Mouse (Mus musculus) MEL (cell line): Measurements from ENCODE around the gene Marveld3. TPM values are rescaled to one million over a fixed set of nuclear protein-coding genes. Genes with fewer than 3 reads are reported as not detected.

Experiments
- DNase-seq: peaks from one replicate; pipeline ENCODE4 v3.0.0; 2011; ENCODE audit warnings: low read depth, low spot score
- H3K27ac ChIP-seq: 2 replicates; pipeline ENCODE4 v1.5.1; 2012; ENCODE audit warnings: low read depth, mild to moderate bottlenecking, control low read depth, low read length, moderate library complexity; ENCODE audit not compliant: control insufficient read depth
- H3K27me3 ChIP-seq, 2 experiments: fragments of 150-350 bp in 1 of 2; sonication (generic) in 1 of 2; 2 replicates each; pipeline ENCODE4 v1.6.1; 2012; ENCODE audit warnings: low read length in 2 of 2, mild to moderate bottlenecking in 2 of 2, improper control_type of control experiment in 1 of 2, moderate library complexity in 1 of 2; ENCODE audit not compliant: insufficient read depth in 2 of 2, control insufficient read depth in 1 of 2
- H3K36me3 ChIP-seq, 2 experiments: 2 replicates each; pipeline ENCODE4 v1.6.1; 2012 to 2014; ENCODE audit warnings: low read length in 2 of 2, improper control_type of control experiment in 1 of 2, inconsistent platforms in 1 of 2, mild to moderate bottlenecking in 1 of 2; ENCODE audit not compliant: insufficient read depth in 2 of 2, control insufficient read depth in 1 of 2
- H3K4me1 ChIP-seq, 2 experiments: fragments of 150-350 bp in 1 of 2; sonication (generic) in 1 of 2; 2 replicates each; pipeline ENCODE4 v1.6.1; 2012; ENCODE audit warnings: low read length in 2 of 2, improper control_type of control experiment in 1 of 2, mild to moderate bottlenecking in 1 of 2; ENCODE audit not compliant: insufficient read depth in 2 of 2, control insufficient read depth in 1 of 2
- H3K4me3 ChIP-seq, 2 experiments: fragments of 150-350 bp in 1 of 2; sonication (generic) in 1 of 2; 2 replicates each; pipeline ENCODE4 v1.5.1; 2012; ENCODE audit warnings: low read depth in 2 of 2, low read length in 2 of 2, mild to moderate bottlenecking in 2 of 2, moderate library complexity in 2 of 2, control low read depth in 1 of 2, improper control_type of control experiment in 1 of 2; ENCODE audit not compliant: control insufficient read depth in 1 of 2, insufficient read depth in 1 of 2
- H3K79me2 ChIP-seq: 2 replicates; pipeline ENCODE4 v1.6.1; 2012; ENCODE audit warnings: mild to moderate bottlenecking, low read length, moderate library complexity; ENCODE audit not compliant: control insufficient read depth, poor library complexity, insufficient read depth
- H3K9ac ChIP-seq: 2 replicates; pipeline ENCODE4 v1.6.1; 2012; ENCODE audit warnings: low read depth, mild to moderate bottlenecking, control low read depth, low read length, moderate library complexity; ENCODE audit not compliant: control insufficient read depth, poor library complexity, severe bottlenecking
- H3K9me3 ChIP-seq: fragments of 150-350 bp; sonication (generic); replicated peaks from 2 replicates; pipeline ENCODE4 v1.6.1; 2012; ENCODE audit warnings: mild to moderate bottlenecking, low read length, improper control_type of control experiment, moderate library complexity; ENCODE audit not compliant: insufficient read depth
- BHLHE40 ChIP-seq: IDR thresholded peaks from 2 replicates; pipeline ENCODE4 v1.6.1; 2012; ENCODE audit warnings: low read depth, mild to moderate bottlenecking, inconsistent platforms, low read length, improper control_type of control experiment, borderline replicate concordance
- CHD2 ChIP-seq: IDR thresholded peaks from 2 replicates; pipeline ENCODE4 v1.6.1; 2011; ENCODE audit warnings: low read length, improper control_type of control experiment
- ELF1 ChIP-seq: IDR thresholded peaks from 2 replicates; pipeline ENCODE4 v1.6.1; 2014; ENCODE audit warnings: low read depth, mild to moderate bottlenecking, inconsistent platforms, low read length, improper control_type of control experiment, moderate library complexity
- ETS1 ChIP-seq: IDR thresholded peaks from 2 replicates; pipeline ENCODE4 v1.6.1; 2012; ENCODE audit warnings: low read depth, mild to moderate bottlenecking, inconsistent platforms, low read length, improper control_type of control experiment, moderate library complexity
- HCFC1 ChIP-seq: IDR thresholded peaks from 2 replicates; pipeline ENCODE4 v1.6.1; 2012; ENCODE audit warnings: low read depth, mild to moderate bottlenecking, inconsistent platforms, low read length, improper control_type of control experiment, moderate library complexity
- JUND ChIP-seq: IDR thresholded peaks from 2 replicates; pipeline ENCODE4 v1.6.1; 2011; ENCODE audit warnings: low read depth, mild to moderate bottlenecking, improper control_type of control experiment, low read length
- MAX ChIP-seq: IDR thresholded peaks from 2 replicates; pipeline ENCODE4 v1.6.1; 2011; ENCODE audit warnings: low read length, improper control_type of control experiment
- MEF2A ChIP-seq: IDR thresholded peaks from 2 replicates; pipeline ENCODE4 v1.6.1; 2014; ENCODE audit warnings: low read depth, mild to moderate bottlenecking, inconsistent platforms, low read length, improper control_type of control experiment; ENCODE audit not compliant: poor library complexity, insufficient replicate concordance, severe bottlenecking; ENCODE audit errors: extremely low read depth
- MXI1 ChIP-seq: IDR thresholded peaks from 2 replicates; pipeline ENCODE4 v1.6.1; 2011; ENCODE audit warnings: mild to moderate bottlenecking, low read depth, low read length, improper control_type of control experiment
- MYB ChIP-seq: IDR thresholded peaks from 2 replicates; pipeline ENCODE4 v1.6.1; 2011; ENCODE audit warnings: mild to moderate bottlenecking, low read depth, low read length, improper control_type of control experiment
- MYC ChIP-seq: IDR thresholded peaks from 2 replicates; pipeline ENCODE4 v1.6.1; 2011; ENCODE audit warnings: low read depth, mild to moderate bottlenecking, low read length, improper control_type of control experiment, moderate library complexity
- NRF1 ChIP-seq: IDR thresholded peaks from 2 replicates; pipeline ENCODE4 v1.6.1; 2014; ENCODE audit warnings: low read depth, mild to moderate bottlenecking, inconsistent platforms, low read length, improper control_type of control experiment, moderate library complexity; ENCODE audit not compliant: poor library complexity, insufficient read depth, severe bottlenecking
- POLR2A ChIP-seq, 2 experiments: IDR thresholded peaks; 2 replicates each; pipeline ENCODE4 v1.6.1; 2011 to 2012; ENCODE audit warnings: low read length in 2 of 2, mild to moderate bottlenecking in 2 of 2, control low read depth in 1 of 2, improper control_type of control experiment in 1 of 2, low read depth in 1 of 2, moderate library complexity in 1 of 2; ENCODE audit not compliant: control insufficient read depth in 1 of 2, insufficient read depth in 1 of 2, poor library complexity in 1 of 2
- POLR2AphosphoS2 ChIP-seq: IDR thresholded peaks from 2 replicates; pipeline ENCODE4 v1.6.1; 2011; ENCODE audit warnings: low read length, improper control_type of control experiment
- POLR2AphosphoS5 ChIP-seq: IDR thresholded peaks from 2 replicates; pipeline ENCODE4 v1.6.1; 2012; ENCODE audit warnings: low read depth, borderline replicate concordance, mild to moderate bottlenecking, inconsistent platforms, low read length, moderate library complexity, mixed read lengths
- SIN3A ChIP-seq: IDR thresholded peaks from 2 replicates; pipeline ENCODE4 v1.6.1; 2012; ENCODE audit warnings: low read length, improper control_type of control experiment, inconsistent platforms
- SMC3 ChIP-seq: IDR thresholded peaks from 2 replicates; pipeline ENCODE4 v1.6.1; 2011; ENCODE audit warnings: low read depth, low read length, improper control_type of control experiment
- TAL1 ChIP-seq: IDR thresholded peaks from 2 replicates; pipeline ENCODE4 v1.6.1; 2012; ENCODE audit warnings: mild to moderate bottlenecking, inconsistent platforms, low read length, moderate library complexity, mixed read lengths
- TCF12 ChIP-seq: IDR thresholded peaks from 2 replicates; pipeline ENCODE4 v1.6.1; 2014; ENCODE audit warnings: low read depth, mild to moderate bottlenecking, inconsistent platforms, low read length, improper control_type of control experiment, moderate library complexity
- ZMIZ1 ChIP-seq: IDR thresholded peaks from 2 replicates; pipeline ENCODE4 v1.6.1; 2012; ENCODE audit warnings: low read depth, mild to moderate bottlenecking, inconsistent platforms, low read length, improper control_type of control experiment, moderate library complexity
- ZNF384 ChIP-seq: IDR thresholded peaks from 2 replicates; pipeline ENCODE4 v1.6.1; 2012; ENCODE audit warnings: low read depth, mild to moderate bottlenecking, inconsistent platforms, low read length, improper control_type of control experiment
- polyA plus RNA-seq, 2 experiments: library from polyadenylated mRNA; stranded (reverse) in 1 of 2; unstranded in 1 of 2; fragments of >175 nt in 1 of 2; fragments of >200 nt in 1 of 2; gene quantifications; 2 replicates each; pipeline versions ENCODE4 v1.2.1 to v1.2.4; 2012; ENCODE audit warnings: low replicate concordance in 2 of 2, low read depth in 1 of 2; ENCODE audit not compliant: insufficient read length in 2 of 2, insufficient read depth in 1 of 2, missing spikeins in 1 of 2
- total RNA-seq: library from RNA; depleted of rRNA; stranded (reverse); fragments of 300-350 nt; gene quantifications from 2 replicates; pipeline ENCODE4 v1.2.3, GENCODE M21; 2012

The Marveld3 gene
- total and polyA plus RNA-seq, 3 experiments = not detected

DNA sequence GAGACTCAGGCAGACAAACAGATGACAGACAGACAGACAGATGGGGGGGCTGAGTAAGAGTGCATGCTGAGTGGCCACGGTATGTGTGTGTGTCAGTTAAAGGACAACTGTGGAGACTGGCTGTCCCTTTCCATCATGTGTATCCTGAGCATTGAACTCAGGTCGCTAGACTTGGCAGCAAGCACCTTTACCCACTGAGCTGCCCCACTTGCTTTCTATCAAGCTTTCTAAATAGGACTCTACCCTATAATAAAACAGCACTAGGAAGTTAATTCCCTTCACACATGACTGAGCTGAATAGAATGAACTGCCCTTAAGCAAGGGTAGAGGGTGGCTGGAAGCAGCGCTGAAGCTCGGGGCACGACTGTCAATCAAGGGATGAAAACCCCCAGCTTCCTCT lies 30.2 kb upstream of the Marveld3 start:
- no peaks in the 10 kb centered on the region for H3K27me3 ChIP-seq
- no peaks in the 10 kb centered on the region for H3K36me3 ChIP-seq
- DNase-seq = no peak
- no peak overlapping the region for H3K9ac ChIP-seq
- H3K9me3 ChIP-seq = no peaks in the 10 kb centered on the region
- H3K79me2 ChIP-seq = no peaks in the 10 kb centered on the region
- no peaks in the 10 kb centered on the region for H3K4me1 ChIP-seq
- no peak overlapping the region for H3K27ac ChIP-seq
- TF ChIP-seq JUND (no peak), ZNF384 (no peak), NRF1 (no peak), ELF1 (no peak)
- no peak overlapping the region for H3K4me3 ChIP-seq

DNA sequence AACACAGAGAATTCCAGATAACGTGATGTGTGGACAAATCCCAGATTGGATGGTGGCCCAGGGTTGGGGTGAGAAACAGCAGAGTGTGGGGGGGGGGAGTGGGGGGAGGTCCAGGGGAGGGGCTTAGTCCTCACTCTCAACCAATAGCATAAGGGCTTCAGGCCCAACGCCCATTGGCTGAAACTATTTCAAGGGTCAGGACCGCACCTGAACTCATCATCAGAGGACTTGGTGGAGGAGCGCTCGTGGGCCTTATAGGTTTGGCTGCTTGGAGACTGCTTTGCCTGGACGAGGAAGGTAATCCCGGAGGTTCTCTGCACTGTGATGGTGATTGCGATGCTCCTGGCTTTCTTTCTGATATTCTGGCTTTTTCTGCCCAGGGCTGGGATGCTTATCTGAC lies 28.2 kb upstream of the Marveld3 start, which contains the start of gene Tat:
Tat (plus strand) TSS at position 214 of the 400 bp plus-strand sequence.
- no peak within 1 kb of the TSS for H3K4me3 ChIP-seq
- no peak for TF ChIP-seq POLR2A (IDR thresholded peaks at IDR 0.05; ENCODE audit: control insufficient read depth in 1 of 2, insufficient read depth in 1 of 2, low read depth in 1 of 2, low read length in 2 of 2, poor library complexity in 1 of 2)
- no peak for TF ChIP-seq HCFC1
- no peak for TF ChIP-seq MEF2A
- no peak for TF ChIP-seq TCF12
- no peak for TF ChIP-seq MXI1
- no peak for TF ChIP-seq CHD2
- no peak for TF ChIP-seq MYB
- TF ChIP-seq TAL1 = no peak
- no peak for TF ChIP-seq BHLHE40
- no peak for TF ChIP-seq SMC3
- TF ChIP-seq MYC = no peak
- TF ChIP-seq NRF1 = no peak
- no peak for TF ChIP-seq POLR2AphosphoS5
- TF ChIP-seq SIN3A = no peak
- no peak for TF ChIP-seq ZNF384
- TF ChIP-seq ETS1 = no peak
- TF ChIP-seq JUND = no peak
- no peak for TF ChIP-seq MAX
- no peak for TF ChIP-seq ZMIZ1
- no peak for TF ChIP-seq POLR2AphosphoS2
- TF ChIP-seq, all 39 proteins: peak for 0
- Histone ChIP-seq H3K79me2 (no peaks in the 10 kb centered on the region), H3K4me1 (no peaks in the 10 kb centered on the region), H3K9me3 (no peaks in the 10 kb centered on the region), H3K36me3 (no peaks in the 10 kb centered on the region), H3K9ac (no peak within 1 kb of the TSS), H3K27ac (no peak within 1 kb of the TSS), H3K27me3 (no peaks in the 10 kb centered on the region)
- no peak for DNase-seq
